Mouse (Mus musculus): ENCODE results near the gene Sept8. TPM values are rescaled to one million over a fixed set of nuclear protein-coding genes. Genes with fewer than 3 reads are reported as not detected.

Sept8 gene
- polyA plus RNA-seq, 1 experiment from 2014 or later: 17.3 TPM

DNA sequence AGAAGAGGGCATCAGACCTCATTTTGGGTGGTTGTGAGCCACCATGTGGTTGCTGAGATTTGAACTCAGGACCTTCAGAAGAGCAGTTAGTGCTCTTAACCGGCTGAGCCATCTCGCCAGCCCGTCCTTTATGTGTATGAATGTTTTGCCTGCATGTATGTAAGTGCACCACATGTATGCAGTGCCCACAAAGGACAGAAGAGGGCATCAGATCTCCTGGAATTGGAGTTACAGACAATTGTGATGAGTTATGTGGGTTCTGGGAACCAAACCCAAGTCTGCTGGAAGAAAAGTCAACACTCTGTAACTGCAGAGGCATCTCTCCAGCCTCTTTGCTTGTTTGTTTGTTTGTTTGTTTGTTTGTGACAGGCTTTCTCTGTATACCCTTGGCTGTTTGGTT lies 61.5 kb downstream of the Sept8 start:
- H3K27ac ChIP-seq (replicated peaks; ENCODE audit: low read depth, low read length): no peak overlapping the region
- no peaks in the 10 kb centered on the region; the same call in 1 of the 2 replicates for H3K36me3 ChIP-seq (replicated peaks; ENCODE audit: control insufficient read depth, insufficient read depth, low read depth, low read length)
- H3K4me1 ChIP-seq (ENCODE audit: control insufficient read depth, insufficient read depth, low read length): no peaks in the 10 kb centered on the region
- no peak overlapping the region for H3K9ac ChIP-seq (replicated peaks; ENCODE audit: low read length)
- 95% methylated on average over 3 of the region's 3 CpGs for WGBS
- no peaks in the 10 kb centered on the region for H3K9me3 ChIP-seq (replicated peaks; ENCODE audit: control insufficient read depth, low read length)
- no peak overlapping the region for H3K4me2 ChIP-seq (ENCODE audit: low read depth, low read length)
- no peaks in the 10 kb centered on the region for H3K27me3 ChIP-seq (ENCODE audit: control insufficient read depth, insufficient read depth, low read length)
- ATAC-seq (replicated peaks; ENCODE audit: insufficient number of reproducible peaks, low FRiP score, low TSS enrichment, low read depth): no peak
- no peak for DNase-seq (ENCODE audit: low spot score)
- no peak overlapping the region for H3K4me3 ChIP-seq (ENCODE audit: low read depth, low read length)

DNA sequence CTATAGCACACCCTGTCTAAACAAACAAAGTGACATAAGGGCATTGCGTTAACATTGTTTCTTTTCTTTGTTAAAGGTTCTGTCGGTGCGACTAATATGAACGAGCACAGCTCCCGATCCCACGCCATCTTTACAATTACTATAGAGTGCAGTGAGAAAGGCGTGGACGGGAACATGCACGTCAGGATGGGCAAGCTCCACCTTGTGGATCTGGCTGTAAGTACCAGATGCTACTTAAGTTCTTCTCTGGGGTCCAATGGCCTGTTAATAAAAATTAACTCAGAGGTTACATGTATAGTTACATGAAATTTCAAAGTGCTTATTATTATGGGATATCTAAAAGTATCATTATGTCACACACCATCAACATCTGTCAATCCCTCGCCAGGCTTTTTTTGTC lies 64.1 kb downstream of the Sept8 start:
- WGBS: 84% methylated on average over 10 of the region's 10 CpGs
- Histone ChIP-seq H3K9me3 (replicated peaks; ENCODE audit: control insufficient read depth, low read length) (no peaks in the 10 kb centered on the region), H3K9ac (replicated peaks; ENCODE audit: low read length) (no peak overlapping the region), H3K4me1 (ENCODE audit: control insufficient read depth, insufficient read depth, low read length) (no peaks in the 10 kb centered on the region), H3K4me2 (ENCODE audit: low read depth, low read length) (no peak overlapping the region), H3K27ac (replicated peaks; ENCODE audit: low read depth, low read length) (no peak overlapping the region), H3K36me3 (replicated peaks; ENCODE audit: control insufficient read depth, insufficient read depth, low read depth, low read length) (no peaks in the 10 kb centered on the region; the same call in 1 of the 2 replicates), H3K27me3 (ENCODE audit: control insufficient read depth, insufficient read depth, low read length) (no peaks in the 10 kb centered on the region), H3K4me3 (ENCODE audit: low read depth, low read length) (no peak overlapping the region)
- ATAC-seq (replicated peaks; ENCODE audit: insufficient number of reproducible peaks, low FRiP score, low TSS enrichment, low read depth): no peak
- DNase-seq (ENCODE audit: low spot score): no peak

DNA sequence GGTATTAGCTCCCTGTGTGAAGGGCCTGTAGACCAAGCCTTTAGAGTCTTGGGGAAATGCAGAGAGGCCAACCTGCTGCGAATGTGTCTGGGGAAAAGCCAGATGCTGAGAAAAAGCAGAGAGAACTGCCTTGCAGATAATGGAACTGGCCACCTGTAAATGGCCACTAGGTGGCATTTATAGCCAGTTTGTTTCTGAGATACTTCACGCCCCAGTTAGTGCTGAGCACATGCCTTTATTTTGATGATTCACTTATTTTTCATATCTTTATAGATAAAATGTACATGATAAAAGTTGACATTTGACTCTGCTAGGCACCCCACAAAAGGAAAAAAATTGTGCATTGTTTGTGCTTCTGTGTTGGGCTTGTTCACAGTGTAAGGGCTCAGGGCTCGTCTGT lies 65.8 kb downstream of the Sept8 start:
- Histone ChIP-seq H3K9ac (replicated peaks; ENCODE audit: low read length) (no peak overlapping the region), H3K4me1 (ENCODE audit: control insufficient read depth, insufficient read depth, low read length) (no peaks in the 10 kb centered on the region), H3K36me3 (replicated peaks; ENCODE audit: control insufficient read depth, insufficient read depth, low read depth, low read length) (no peaks in the 10 kb centered on the region; the same call in 1 of the 2 replicates), H3K9me3 (replicated peaks; ENCODE audit: control insufficient read depth, low read length) (no peaks in the 10 kb centered on the region), H3K27ac (replicated peaks; ENCODE audit: low read depth, low read length) (no peak overlapping the region), H3K4me2 (ENCODE audit: low read depth, low read length) (no peak overlapping the region), H3K27me3 (ENCODE audit: control insufficient read depth, insufficient read depth, low read length) (no peaks in the 10 kb centered on the region), H3K4me3 (ENCODE audit: low read depth, low read length) (no peak overlapping the region)
- DNase-seq (ENCODE audit: low spot score) (peak; percentile 61), ATAC-seq (replicated peaks; ENCODE audit: insufficient number of reproducible peaks, low FRiP score, low TSS enrichment, low read depth) (no peak)
- WGBS: 63% methylated on average over 3 of the region's 3 CpGs

DNA sequence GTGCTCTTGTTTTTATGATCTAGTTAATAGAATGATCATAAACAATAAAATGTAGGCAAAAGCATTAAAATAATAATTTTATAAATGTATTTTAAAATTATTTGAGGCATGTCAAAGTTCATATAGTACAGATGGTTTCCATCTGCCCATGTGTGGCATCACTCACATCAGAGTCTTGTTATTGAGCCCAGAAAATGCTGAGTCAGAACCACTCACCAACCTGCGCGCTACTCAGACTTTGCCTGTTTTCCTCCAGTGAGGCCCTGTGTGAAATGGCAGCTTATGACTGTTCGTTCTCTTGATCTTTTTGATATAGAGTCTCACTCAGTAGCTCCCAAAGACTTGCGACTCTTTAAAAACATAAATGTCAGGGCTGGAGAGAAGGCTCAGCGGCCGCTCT lies 66.5 kb downstream of the Sept8 start:
- DNase-seq (ENCODE audit: low spot score) (no peak), ATAC-seq (replicated peaks; ENCODE audit: insufficient number of reproducible peaks, low FRiP score, low TSS enrichment, low read depth) (no peak)
- no peaks in the 10 kb centered on the region for H3K27me3 ChIP-seq (ENCODE audit: control insufficient read depth, insufficient read depth, low read length)
- no peaks in the 10 kb centered on the region; the same call in 1 of the 2 replicates for H3K36me3 ChIP-seq (replicated peaks; ENCODE audit: control insufficient read depth, insufficient read depth, low read depth, low read length)
- no peak overlapping the region for H3K27ac ChIP-seq (replicated peaks; ENCODE audit: low read depth, low read length)
- H3K9me3 ChIP-seq (replicated peaks; ENCODE audit: control insufficient read depth, low read length): no peaks in the 10 kb centered on the region
- no peak overlapping the region for H3K4me2 ChIP-seq (ENCODE audit: low read depth, low read length)
- WGBS: 96% methylated on average over 6 of the region's 6 CpGs
- H3K9ac ChIP-seq (replicated peaks; ENCODE audit: low read length): no peak overlapping the region
- no peaks in the 10 kb centered on the region for H3K4me1 ChIP-seq (ENCODE audit: control insufficient read depth, insufficient read depth, low read length)
- H3K4me3 ChIP-seq (ENCODE audit: low read depth, low read length): no peak overlapping the region

DNA sequence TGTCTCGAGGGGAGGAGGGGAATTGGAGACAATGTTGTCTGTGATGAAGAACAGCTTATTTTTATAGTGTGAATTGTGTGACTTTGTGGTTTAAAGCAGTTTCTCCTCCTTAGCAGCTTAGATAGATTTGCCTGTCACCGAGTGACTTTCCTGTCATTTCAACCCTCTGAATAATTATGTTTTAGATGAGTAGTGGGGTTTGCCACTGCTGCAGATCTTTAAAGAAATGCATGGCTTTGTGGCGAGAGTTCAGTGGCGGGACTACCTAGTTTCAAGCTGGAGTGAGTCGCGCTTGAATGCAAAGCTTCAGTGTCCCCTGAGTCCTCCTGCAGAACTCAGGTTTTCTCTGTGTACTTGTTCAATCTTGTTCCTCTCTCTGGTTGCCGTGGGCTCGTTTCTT lies 69.2 kb downstream of the Sept8 start:
- Histone ChIP-seq H3K27me3 (ENCODE audit: control insufficient read depth, insufficient read depth, low read length) (no peaks in the 10 kb centered on the region), H3K27ac (replicated peaks; ENCODE audit: low read depth, low read length) (no peak overlapping the region), H3K9me3 (replicated peaks; ENCODE audit: control insufficient read depth, low read length) (no peaks in the 10 kb centered on the region), H3K4me2 (ENCODE audit: low read depth, low read length) (no peak overlapping the region), H3K4me1 (ENCODE audit: control insufficient read depth, insufficient read depth, low read length) (no peaks in the 10 kb centered on the region), H3K36me3 (replicated peaks; ENCODE audit: control insufficient read depth, insufficient read depth, low read depth, low read length) (no peaks in the 10 kb centered on the region), H3K9ac (replicated peaks; ENCODE audit: low read length) (no peak overlapping the region), H3K4me3 (ENCODE audit: low read depth, low read length) (no peak overlapping the region)
- no peak for ATAC-seq (replicated peaks; ENCODE audit: insufficient number of reproducible peaks, low FRiP score, low TSS enrichment, low read depth)
- no peak for DNase-seq (ENCODE audit: low spot score)
- 78% methylated on average over 8 of the region's 8 CpGs for WGBS

DNA sequence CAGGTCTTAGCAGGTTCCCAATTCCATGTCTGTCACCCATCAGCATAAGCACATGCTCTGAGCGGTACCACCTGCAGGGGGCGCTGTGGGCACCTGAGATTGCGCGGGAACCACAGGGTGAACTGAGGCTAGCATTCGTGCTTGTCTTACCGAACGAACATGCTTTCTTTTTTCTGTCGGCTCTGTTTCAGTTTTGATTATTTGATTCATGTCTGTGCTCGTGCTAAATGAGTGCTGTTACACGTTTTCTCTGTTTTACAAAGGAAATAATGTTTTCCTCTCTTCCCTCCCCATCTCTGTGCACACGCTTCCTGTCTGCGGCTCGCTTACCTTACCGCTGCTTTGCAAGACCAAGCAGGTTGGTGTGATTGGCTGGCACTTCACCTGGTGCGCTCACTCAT lies 71.3 kb downstream of the Sept8 start:
- H3K4me2 ChIP-seq (ENCODE audit: low read depth, low read length): no peak overlapping the region
- no peak overlapping the region for H3K9ac ChIP-seq (replicated peaks; ENCODE audit: low read length)
- H3K36me3 ChIP-seq (replicated peaks; ENCODE audit: control insufficient read depth, insufficient read depth, low read depth, low read length): no peaks in the 10 kb centered on the region; the same call in 1 of the 2 replicates
- H3K9me3 ChIP-seq (replicated peaks; ENCODE audit: control insufficient read depth, low read length): no peaks in the 10 kb centered on the region
- ATAC-seq (replicated peaks; ENCODE audit: insufficient number of reproducible peaks, low FRiP score, low TSS enrichment, low read depth) (no peak), DNase-seq (ENCODE audit: low spot score) (peak; percentile 60)
- no peaks in the 10 kb centered on the region for H3K4me1 ChIP-seq (ENCODE audit: control insufficient read depth, insufficient read depth, low read length)
- WGBS: 39% methylated on average over 15 of the region's 15 CpGs
- H3K27me3 ChIP-seq (ENCODE audit: control insufficient read depth, insufficient read depth, low read length): no peaks in the 10 kb centered on the region
- no peak overlapping the region for H3K27ac ChIP-seq (replicated peaks; ENCODE audit: low read depth, low read length)
- H3K4me3 ChIP-seq (ENCODE audit: low read depth, low read length): no peak overlapping the region

DNA sequence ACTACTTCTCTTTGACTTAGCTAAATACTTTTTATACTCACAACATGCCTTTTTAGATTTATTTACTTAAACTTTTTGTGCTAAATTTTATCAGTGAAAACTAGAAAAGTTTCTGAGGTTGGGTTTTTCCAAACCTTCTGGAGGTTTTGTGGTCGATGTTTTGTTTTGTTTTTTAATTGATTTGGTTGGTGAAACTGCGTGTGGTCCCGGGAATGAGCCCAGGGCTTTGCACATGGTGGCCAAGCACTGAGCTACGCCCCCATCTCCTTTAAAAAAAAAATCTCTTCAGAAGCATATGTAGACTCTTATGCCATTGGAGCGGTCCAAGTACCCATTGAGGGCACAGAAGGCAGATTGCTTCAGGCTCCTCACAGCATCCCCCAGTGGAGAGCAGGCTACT lies 72.1 kb downstream of the Sept8 start:
- H3K36me3 ChIP-seq (replicated peaks; ENCODE audit: control insufficient read depth, insufficient read depth, low read depth, low read length): no peaks in the 10 kb centered on the region; the same call in none of the 2 replicates
- H3K4me3 ChIP-seq (ENCODE audit: low read depth, low read length): no peak overlapping the region
- DNase-seq (ENCODE audit: low spot score) (no peak), ATAC-seq (replicated peaks; ENCODE audit: insufficient number of reproducible peaks, low FRiP score, low TSS enrichment, low read depth) (no peak)
- H3K27me3 ChIP-seq (ENCODE audit: control insufficient read depth, insufficient read depth, low read length): no peaks in the 10 kb centered on the region
- 90% methylated on average over 5 of the region's 5 CpGs for WGBS
- no peaks in the 10 kb centered on the region for H3K4me1 ChIP-seq (ENCODE audit: control insufficient read depth, insufficient read depth, low read length)
- no peaks in the 10 kb centered on the region for H3K9me3 ChIP-seq (replicated peaks; ENCODE audit: control insufficient read depth, low read length)
- no peak overlapping the region for H3K4me2 ChIP-seq (ENCODE audit: low read depth, low read length)
- no peak overlapping the region for H3K27ac ChIP-seq (replicated peaks; ENCODE audit: low read depth, low read length)
- H3K9ac ChIP-seq (replicated peaks; ENCODE audit: low read length): no peak overlapping the region
